Mouse (Mus musculus): Measurements from ENCODE around the gene Phospho1. TPM values are rescaled to one million over a fixed set of nuclear protein-coding genes. Genes with fewer than 3 reads are reported as not detected.

The Phospho1 gene
- total and polyA plus RNA-seq, 2 experiments from 2014 or later, result 0.59 to 5.2 TPM

DNA sequence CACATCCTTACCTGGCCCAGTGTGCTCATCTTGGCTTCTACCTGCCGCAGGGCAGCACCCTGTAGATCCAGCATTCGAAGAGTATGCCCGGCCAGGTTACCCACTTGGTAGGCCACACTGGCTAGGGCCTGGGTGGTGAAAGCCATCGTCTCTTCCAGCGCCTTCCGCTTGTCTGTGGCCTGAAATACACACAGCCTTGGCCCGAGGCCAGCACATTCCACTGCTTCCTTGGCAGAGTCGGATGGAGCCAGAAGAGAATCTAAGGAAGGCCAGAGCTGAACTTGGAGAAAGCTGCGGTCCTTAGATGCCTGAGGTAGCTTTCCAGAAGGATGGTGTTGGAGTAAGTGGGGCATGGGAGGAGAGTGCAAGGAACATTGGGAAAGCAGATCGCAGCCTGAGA, 12.8 kb downstream of the Phospho1 start, which contains the start of gene Gngt2:
Gngt2 (plus strand) TSS at position 158 of the 400 bp plus-strand sequence.
- no peak for TF ChIP-seq CTCF (IDR thresholded peaks at IDR 0.05; ENCODE audit: low read depth)
- DNase-seq (ENCODE audit: low spot score), result peak; percentile 70
- Histone ChIP-seq H3K4me1 (ENCODE audit: insufficient read depth, low read length) (peaks cover 9% of the 10 kb centered on the region; the same call in 1 of the 2 replicates), H3K27ac (no peak within 1 kb of the TSS), H3K36me3 (ENCODE audit: insufficient read depth, low read length) (no peaks in the 10 kb centered on the region), H3K27me3 (ENCODE audit: insufficient read depth, low read length) (peaks cover 24% of the 10 kb centered on the region), H3K9me3 (ENCODE audit: low read length) (no peaks in the 10 kb centered on the region), H3K9ac (replicated peaks; ENCODE audit: low read length) (no peak within 1 kb of the TSS), H3K4me2 (ENCODE audit: low read depth, low read length) (no peak within 1 kb of the TSS), H3K4me3 (ENCODE audit: low read length) (no peak within 1 kb of the TSS)
- ATAC-seq, result no peak
- 51% methylated on average over 10 of the region's 10 CpGs for WGBS

GRCm38 (mm10) chr11:95838598-95838997, 14.3 kb downstream of the Phospho1 start:
- Histone ChIP-seq H3K27ac (no peak overlapping the region), H3K4me3 (ENCODE audit: low read length) (no peak overlapping the region), H3K4me1 (ENCODE audit: insufficient read depth, low read length) (peaks cover 9% of the 10 kb centered on the region; the same call in 1 of the 2 replicates), H3K4me2 (ENCODE audit: low read depth, low read length) (no peak overlapping the region), H3K27me3 (ENCODE audit: insufficient read depth, low read length) (peaks cover 9% of the 10 kb centered on the region), H3K9me3 (ENCODE audit: low read length) (no peaks in the 10 kb centered on the region), H3K36me3 (ENCODE audit: insufficient read depth, low read length) (no peaks in the 10 kb centered on the region), H3K9ac (replicated peaks; ENCODE audit: low read length) (no peak overlapping the region)
- no peak for DNase-seq (ENCODE audit: low spot score)
- WGBS, result 80% methylated on average over 4 of the region's 4 CpGs
- no peak for TF ChIP-seq CTCF (IDR thresholded peaks at IDR 0.05; ENCODE audit: low read depth)
- ATAC-seq, result no peak

- Histone ChIP-seq H3K36me3 (ENCODE audit: insufficient read depth, low read length) (no peaks in the 10 kb centered on the region), H3K27me3 (ENCODE audit: insufficient read depth, low read length) (peaks cover 7% of the 10 kb centered on the region), H3K4me2 (ENCODE audit: low read depth, low read length) (no peak overlapping the region), H3K4me3 (ENCODE audit: low read length) (no peak overlapping the region), H3K4me1 (ENCODE audit: insufficient read depth, low read length) (peaks cover 9% of the 10 kb centered on the region; the same call in 1 of the 2 replicates), H3K27ac (no peak overlapping the region), H3K9me3 (ENCODE audit: low read length) (no peaks in the 10 kb centered on the region), H3K9ac (replicated peaks; ENCODE audit: low read length) (no peak overlapping the region)
- no peak for TF ChIP-seq CTCF (IDR thresholded peaks at IDR 0.05; ENCODE audit: low read depth)
- no peak for DNase-seq (ENCODE audit: low spot score)
- 63% methylated on average over 8 of the region's 8 CpGs for WGBS
- no peak for ATAC-seq
Observed at GRCm38 (mm10) chr11:95838999-95839868, 14.9 kb downstream of the Phospho1 start.

- no peak overlapping the region for H3K9ac ChIP-seq (replicated peaks; ENCODE audit: low read length)
- H3K27me3 ChIP-seq (ENCODE audit: insufficient read depth, low read length), result no peaks in the 10 kb centered on the region
- no peak for DNase-seq (ENCODE audit: low spot score)
- H3K27ac ChIP-seq, result no peak overlapping the region
- no peak for ATAC-seq
- 80% methylated on average over 5 of the region's 5 CpGs for WGBS
- peaks cover 9% of the 10 kb centered on the region; the same call in 1 of the 2 replicates for H3K4me1 ChIP-seq (ENCODE audit: insufficient read depth, low read length)
- H3K9me3 ChIP-seq (ENCODE audit: low read length), result no peaks in the 10 kb centered on the region
- no peaks in the 10 kb centered on the region for H3K36me3 ChIP-seq (ENCODE audit: insufficient read depth, low read length)
- H3K4me2 ChIP-seq (ENCODE audit: low read depth, low read length), result no peak overlapping the region
- no peak for TF ChIP-seq CTCF (IDR thresholded peaks at IDR 0.05; ENCODE audit: low read depth)
- no peak overlapping the region for H3K4me3 ChIP-seq (ENCODE audit: low read length)
Observed at GRCm38 (mm10) chr11:95840694-95841497, 16.6 kb downstream of the Phospho1 start.

GRCm38 (mm10) chr11:95841498-95841830, 17.2 kb downstream of the Phospho1 start:
- H3K4me1 ChIP-seq (ENCODE audit: insufficient read depth, low read length), result peaks cover 3% of the 10 kb centered on the region; the same call in 1 of the 2 replicates
- WGBS, result 62% methylated on average over 10 of the region's 10 CpGs
- no peaks in the 10 kb centered on the region for H3K36me3 ChIP-seq (ENCODE audit: insufficient read depth, low read length)

DNA sequence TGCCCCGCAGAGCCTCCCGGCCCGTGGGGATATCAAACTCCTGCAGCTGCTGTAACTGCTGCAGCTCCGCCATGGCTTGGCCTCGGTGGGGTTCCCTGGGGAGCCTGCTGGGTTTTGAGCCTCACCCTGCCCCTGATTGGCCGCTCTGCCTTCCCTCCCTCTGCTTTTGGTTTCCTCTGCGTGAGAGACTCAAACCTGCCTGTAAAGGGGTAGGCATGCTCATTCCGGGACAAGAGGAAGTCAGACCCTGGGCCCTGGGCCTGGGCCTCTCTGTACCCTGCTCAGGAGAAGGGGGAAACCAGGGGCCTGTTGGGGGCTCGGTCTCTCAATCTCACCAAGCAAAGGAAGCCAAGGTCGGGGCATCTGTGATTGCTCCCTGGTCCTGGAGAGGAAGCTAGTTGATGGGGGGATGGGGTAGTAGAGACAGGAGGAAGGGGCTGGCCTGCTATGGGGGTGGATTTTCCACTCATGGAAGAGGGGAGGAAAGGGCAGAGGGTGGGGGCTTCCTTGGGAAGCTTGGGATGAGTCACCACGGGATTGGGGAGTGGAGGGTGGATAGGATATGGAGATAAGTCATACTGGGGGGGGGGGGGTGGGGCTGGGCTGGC, 17.9 kb downstream of the Phospho1 start, which contains the start of gene Abi3:
Abi3 (minus strand) TSS at position 403 of the 608 bp plus-strand sequence.
- Histone ChIP-seq H3K9ac (replicated peaks; ENCODE audit: low read length) (no peak within 1 kb of the TSS), H3K9me3 (ENCODE audit: low read length) (no peaks in the 10 kb centered on the region), H3K4me1 (ENCODE audit: insufficient read depth, low read length) (no peaks in the 10 kb centered on the region), H3K27ac (no peak within 1 kb of the TSS), H3K4me2 (ENCODE audit: low read depth, low read length) (peak within 1 kb of the TSS; percentile 2; the same call in 1 of the 2 replicates), H3K36me3 (ENCODE audit: insufficient read depth, low read length) (no peaks in the 10 kb centered on the region), H3K27me3 (ENCODE audit: insufficient read depth, low read length) (no peaks in the 10 kb centered on the region), H3K4me3 (ENCODE audit: low read length) (no peak within 1 kb of the TSS)
- no peak for TF ChIP-seq CTCF (IDR thresholded peaks at IDR 0.05; ENCODE audit: low read depth)
- ATAC-seq (no peak), DNase-seq (ENCODE audit: low spot score) (no peak)
- WGBS, result 16% methylated on average over 11 of the region's 11 CpGs

More at GRCm38 (mm10) chr11:95841498-95841830, 17.2 kb downstream of the Phospho1 start:
- no peak for ATAC-seq
- TF ChIP-seq CTCF (IDR thresholded peaks at IDR 0.05; ENCODE audit: low read depth), result no peak
- Histone ChIP-seq H3K9ac (replicated peaks; ENCODE audit: low read length) (no peak overlapping the region), H3K27me3 (ENCODE audit: insufficient read depth, low read length) (no peaks in the 10 kb centered on the region), H3K4me3 (ENCODE audit: low read length) (no peak overlapping the region), H3K27ac (no peak overlapping the region), H3K4me2 (ENCODE audit: low read depth, low read length) (no peak overlapping the region), H3K9me3 (ENCODE audit: low read length) (no peaks in the 10 kb centered on the region)
- no peak for DNase-seq (ENCODE audit: low spot score)

Data from hindbrain, postnatal 0 days (tissue).